Mouse (Mus musculus): ENCODE measurements around the gene Prok1.

The Prok1 gene

GRCm38 (mm10) chr3:107238051-107238450, 1.5 kb downstream of the Prok1 start:
- DNase-seq (ENCODE audit: low spot score in 2 of 2) = no peak

GRCm38 (mm10) chr3:107233945-107234344, 5.6 kb downstream of the Prok1 start:
- no peak for DNase-seq (ENCODE audit: low spot score in 2 of 2)

GRCm38 (mm10) chr3:107233351-107233813, 6.1 kb downstream of the Prok1 start:
- peak; percentile 69 to 78 for DNase-seq (ENCODE audit: low spot score in 2 of 2)

GRCm38 (mm10) chr3:107231202-107231601, 8.3 kb downstream of the Prok1 start:
- DNase-seq (ENCODE audit: low spot score in 2 of 2) = no peak

- DNase-seq (ENCODE audit: low spot score in 2 of 2) = peak in 1 of 2 experiments; percentile 17
These were observed 9.0 kb downstream of the Prok1 start, which contains the start of gene A630076J17Rik for GRCm38 (mm10) chr3:107230527-107230926. A630076J17Rik (plus strand) TSS chr3:107230614.

- no peak for DNase-seq (ENCODE audit: low spot score in 2 of 2)
These were observed 9.7 kb downstream of the Prok1 start for GRCm38 (mm10) chr3:107229822-107230221.

GRCm38 (mm10) chr3:107229221-107229620, 10.3 kb downstream of the Prok1 start:
- DNase-seq (ENCODE audit: low spot score in 2 of 2) = no peak

- DNase-seq (ENCODE audit: low spot score in 2 of 2) = peak in 1 of 2 experiments; percentile 62
These were observed 13.7 kb downstream of the Prok1 start for GRCm38 (mm10) chr3:107225820-107226219.

- DNase-seq (ENCODE audit: low spot score in 2 of 2) = no peak
These were observed 16.3 kb downstream of the Prok1 start for GRCm38 (mm10) chr3:107223230-107223629.

GRCm38 (mm10) chr3:107221608-107222007, 17.9 kb downstream of the Prok1 start, which contains the start of gene Cym:
Cym (minus strand) TSS chr3:107221732.
- no peak for DNase-seq (ENCODE audit: low spot score in 2 of 2)

GRCm38 (mm10) chr3:107218572-107218971, 20.9 kb downstream of the Prok1 start:
- no peak for DNase-seq (ENCODE audit: low spot score in 2 of 2)

- no peak for DNase-seq (ENCODE audit: low spot score in 2 of 2)
These were observed 22.4 kb downstream of the Prok1 start for GRCm38 (mm10) chr3:107217101-107217480.

GRCm38 (mm10) chr3:107216400-107217100, 23.0 kb downstream of the Prok1 start:
- no peak for DNase-seq (ENCODE audit: low spot score in 2 of 2)

GRCm38 (mm10) chr3:107214606-107215005, 24.9 kb downstream of the Prok1 start:
- no peak for DNase-seq (ENCODE audit: low spot score in 2 of 2)

GRCm38 (mm10) chr3:107207625-107208253, 31.8 kb downstream of the Prok1 start:
- DNase-seq (ENCODE audit: low spot score in 2 of 2) = peak in 1 of 2 experiments; percentile 5

- no peak for DNase-seq (ENCODE audit: low spot score in 2 of 2)
These were observed 32.9 kb downstream of the Prok1 start for GRCm38 (mm10) chr3:107206490-107207150.

- DNase-seq (ENCODE audit: low spot score in 2 of 2) = peak; percentile 33 to 64
These were observed 33.5 kb downstream of the Prok1 start for GRCm38 (mm10) chr3:107205994-107206393.

GRCm38 (mm10) chr3:107205170-107205569, 34.3 kb downstream of the Prok1 start:
- no peak for DNase-seq (ENCODE audit: low spot score in 2 of 2)

GRCm38 (mm10) chr3:107204413-107204812, 35.1 kb downstream of the Prok1 start:
- no peak for DNase-seq (ENCODE audit: low spot score in 2 of 2)

GRCm38 (mm10) chr3:107201310-107202180, 38.0 kb downstream of the Prok1 start:
- DNase-seq (ENCODE audit: low spot score in 2 of 2) = no peak

GRCm38 (mm10) chr3:107188226-107188899, 51.1 kb downstream of the Prok1 start:
- peak in 1 of 2 experiments; percentile 5 for DNase-seq (ENCODE audit: low spot score in 2 of 2)

Data from heart, adult 9 months (tissue).